Mouse (Mus musculus): Measurements from ENCODE around the gene Shank3.

DNA sequence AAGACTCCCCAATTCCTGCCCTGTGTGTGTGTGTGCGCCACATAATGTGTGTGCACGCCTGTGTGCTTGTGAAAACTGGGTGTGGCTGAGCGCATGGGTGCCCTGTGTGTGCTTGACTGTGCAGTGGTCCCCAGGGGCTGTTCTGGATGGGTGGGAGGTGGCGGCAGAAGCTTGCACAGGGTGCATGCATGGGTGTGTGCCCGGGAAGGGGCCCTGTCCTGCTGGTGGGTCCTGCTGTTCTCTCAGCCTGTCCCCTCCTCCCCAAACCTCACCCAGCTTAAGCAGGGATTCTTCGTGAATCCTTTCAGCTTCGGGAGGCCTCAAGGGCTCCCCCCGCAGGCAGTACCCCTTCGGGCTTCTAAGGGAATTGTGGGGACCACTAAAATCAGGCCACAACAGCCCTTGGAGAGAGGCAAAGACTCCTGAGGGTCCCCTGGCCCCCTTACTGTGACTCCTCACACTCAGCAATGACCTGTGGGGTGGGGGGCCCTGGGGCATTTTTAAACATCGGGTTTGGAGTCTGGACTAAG lies 59.8 kb downstream of the Shank3 start:
- no peak for TF ChIP-seq CTCF (IDR thresholded peaks at IDR 0.05; ENCODE audit: low read depth)
- TF ChIP-seq EP300 (IDR thresholded peaks at IDR 0.05; ENCODE audit: low read depth): no peak
